ENCODE assay signal across 15 mouse cellular contexts in the genomic region with DNA sequence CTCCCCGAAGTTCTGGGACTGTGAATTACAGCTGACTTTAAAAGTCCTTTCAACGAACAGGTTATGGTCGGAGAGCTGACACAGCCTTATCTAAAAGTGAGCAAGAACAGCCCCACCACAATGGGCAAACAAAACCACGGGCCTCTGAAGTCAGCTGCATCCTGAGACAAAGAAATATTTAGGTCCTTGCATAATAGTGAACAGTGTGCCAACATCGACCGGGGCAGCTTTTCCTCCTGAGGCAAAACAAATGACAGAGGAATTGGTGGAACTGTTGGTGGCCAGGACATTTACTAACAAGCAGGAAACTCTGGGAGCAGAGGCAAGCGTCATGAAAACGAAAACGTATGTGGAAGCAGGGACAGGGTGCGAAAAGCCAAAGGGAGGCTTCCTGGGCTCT. TPM values are rescaled to one million over a fixed set of nuclear protein-coding genes. Genes with fewer than 3 reads are reported as not detected.
DNase-seq lines count a peak whose midpoint lies in the region; ATAC-seq and TF ChIP-seq lines count a peak whose summit lies in the region.
"Had no signal": no experiment of that assay in that cellular context is flagged by ENCODE, and none has a peak within 500 bp of the region (broad histone marks: within the 10 kb centered on the region; RNA-seq: fewer than 3 reads in every experiment).

No protein-coding gene starts in this region.

- no peaks in the 10 kb centered on the region for H3K36me3 ChIP-seq in heart, embryonic 15.5 days
- H3K36me3 ChIP-seq: forebrain, embryonic 12.5 days; midbrain, embryonic 10.5 days had no signal

- no peaks in the 10 kb centered on the region for H3K9me3 ChIP-seq in heart, embryonic 15.5 days (replicated peaks)
- H3K9me3 ChIP-seq: forebrain, embryonic 12.5 days; midbrain, embryonic 10.5 days had no signal

- intact Hi-C loops in heart, postnatal 25 days (cut with DNase I): no loop called here
- intact Hi-C loops in heart, postnatal 10 days (cut with DNase I): no loop called here

- no peak for DNase-seq in heart, postnatal 25 days (ENCODE audit: low spot score)
- DNase-seq in brain, embryonic 14.5 days (ENCODE audit: low read depth): peak; percentile 19
- DNase-seq in heart, postnatal 10 days: peak; percentile 8 to 14
- DNase-seq in lung, postnatal 4 days: peak; percentile 31 to 49
- no peak for DNase-seq in left cerebral cortex, adult 9 months (ENCODE audit: low spot score in 2 of 2)
- DNase-seq in T-cell, adult 2 months (ENCODE audit: low spot score): no peak
- DNase-seq: adrenal gland, postnatal 14 days; kidney, postnatal 36 days; thymus, postnatal 36 days had no signal

- no peak overlapping the region for H3K9ac ChIP-seq in heart, embryonic 15.5 days
- H3K9ac ChIP-seq: forebrain, embryonic 12.5 days had no signal

- H3K4me1 ChIP-seq in heart, embryonic 15.5 days (replicated peaks): peaks cover 16% of the 10 kb centered on the region

- 0 out of 2 replicates have a peak overlapping the region, but pooled peaks have one; percentile 4 for H3K4me2 ChIP-seq in heart, embryonic 15.5 days
- H3K4me2 ChIP-seq: forebrain, embryonic 12.5 days had no signal

- WGBS in heart, embryonic 15.5 days: 20% methylated on average over 10 of the region's 10 CpGs

- H3K4me3 ChIP-seq in heart, embryonic 15.5 days: no peak overlapping the region
- H3K4me3 ChIP-seq: forebrain, embryonic 12.5 days; left cerebral cortex, adult 2 months; midbrain, embryonic 10.5 days had no signal

- H3K27ac ChIP-seq in heart, embryonic 15.5 days: no peak overlapping the region
- H3K27ac ChIP-seq: forebrain, embryonic 12.5 days; left cerebral cortex, adult 2 months had no signal

- TF ChIP-seq CTCF in brain, embryonic 14.5 days (IDR thresholded peaks at IDR 0.05; ENCODE audit: borderline replicate concordance, extremely low read depth, insufficient read depth, insufficient read length): no peak

- ATAC-seq in heart, embryonic 15.5 days (replicated peaks; ENCODE audit: insufficient number of reproducible peaks, insufficient read depth, low FRiP score, low read depth): 0 out of 2 replicates have a peak, but pooled peaks have one; percentile 60
- ATAC-seq: intestine, postnatal 0 days had no signal

- TF ChIP-seq POLR2A in brain, embryonic 14.5 days (IDR thresholded peaks at IDR 0.05; ENCODE audit: borderline replicate concordance, extremely low read depth, insufficient read depth, insufficient read length, poor library complexity, severe bottlenecking): no peak

- H3K27me3 ChIP-seq in heart, embryonic 15.5 days: no peaks in the 10 kb centered on the region
- H3K27me3 ChIP-seq: CH12.LX; forebrain, embryonic 12.5 days had no signal

RNA-seq across cellular contexts. Expression of a gene that starts 54.3 kb away (rescaled TPM):
- 3.9 and 5.5 TPM in 2 replicates for polyA plus RNA-seq in heart, embryonic 15.5 days (2015; fragmentation: Nextera tagmentation; extraction: Ambion mirVana)
- total RNA-seq in heart, postnatal 25 days (2021): 1 to 10 TPM; 6.0 to 6.3 TPM
- 5.2 and 11.0 TPM in 2 replicates for polyA plus RNA-seq in brain, embryonic 14.5 days (2012; rRNA removed)
- total RNA-seq in heart, postnatal 10 days (2021): 1 to 10 TPM; 6.6 to 7.0 TPM

Comparison
In these comparisons a context has a peak if more than half of its experiments do, and no peak if none do; other contexts are left out.
1. DNase-seq: peak in brain, embryonic 14.5 days (single experiment), heart, postnatal 10 days (2 of 2) and lung, postnatal 4 days (2 of 2); none in heart, postnatal 25 days (single experiment), left cerebral cortex, adult 9 months (0 of 2) and T-cell, adult 2 months (single experiment).